Mouse (Mus musculus) embryonic fibroblast, embryonic 13.5 days (primary cell): ENCODE data around the gene Dusp1.

Source experiments
- CTCF ChIP-seq: IDR thresholded peaks from 2 replicates; pipeline ENCODE4 v1.5.1; 2011; ENCODE audit warnings: mild to moderate bottlenecking, control low read depth, low read length, moderate library complexity, borderline replicate concordance; ENCODE audit not compliant: insufficient read depth
- POLR2A ChIP-seq: IDR thresholded peaks from 2 replicates; pipeline ENCODE4 v1.6.1; 2011; ENCODE audit warnings: low read depth, mild to moderate bottlenecking, control low read depth, low read length, moderate library complexity

DNA sequence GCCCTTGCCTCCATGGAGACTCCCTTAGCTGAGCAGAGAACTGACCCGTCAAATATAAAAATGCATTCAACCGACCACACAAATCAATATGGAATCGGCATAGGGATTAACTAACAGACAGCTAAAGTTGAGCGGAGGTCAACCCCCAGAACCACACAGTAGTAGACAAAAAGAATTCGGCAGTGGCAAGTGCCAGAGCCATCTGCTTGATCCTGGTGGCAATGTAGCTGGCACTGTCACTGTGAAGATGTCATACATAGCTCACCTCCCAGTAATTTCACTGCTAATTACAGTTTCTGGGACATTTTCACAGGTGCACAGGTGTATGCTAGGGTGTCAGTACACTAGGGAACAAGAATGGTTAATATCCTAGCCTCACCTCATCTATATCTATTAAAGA lies 21.8 kb downstream of the Dusp1 start:
- TF ChIP-seq POLR2A (no peak), CTCF (no peak)
